Mouse (Mus musculus) neural tube, embryonic 11.5 days (tissue): ENCODE data around the gene Jam3. TPM values are rescaled to one million over a fixed set of nuclear protein-coding genes. Genes with fewer than 3 reads are reported as not detected.
A peak's percentile ranks its signal among the peaks of the same experiment; 100 is the strongest.

Source experiments
- ATAC-seq: fragments of 200-750 bp; cut with Nextera tagmentation; 2 replicates; pipeline ENCODE4 v1.8.0; 2017; ENCODE audit warnings: moderate number of reproducible peaks, mild to moderate bottlenecking, moderate TSS enrichment, moderate library complexity; ENCODE audit not compliant: insufficient read depth, low FRiP score, low TSS enrichment
- DNase-seq: peaks from one replicate; pipeline ENCODE4 v3.0.0-alpha.2; 2015; ENCODE audit warnings: low spot score
- H3K27ac ChIP-seq: fragments of 300-500 bp; sonication (generic); 2 replicates; pipeline ENCODE4 v1.5.1; 2014; ENCODE audit warnings: low read depth, mild to moderate bottlenecking, low read length
- H3K27me3 ChIP-seq: fragments of 300-500 bp; sonication (generic); 2 replicates; pipeline ENCODE4 v1.6.1; 2014; ENCODE audit warnings: mild to moderate bottlenecking, low read length, mixed read lengths; ENCODE audit not compliant: control insufficient read depth, insufficient read depth
- H3K36me3 ChIP-seq: fragments of 300-500 bp; sonication (generic); 2 replicates; pipeline ENCODE4 v1.6.1; 2014; ENCODE audit warnings: mild to moderate bottlenecking, low read length, moderate library complexity, mixed read lengths; ENCODE audit not compliant: control insufficient read depth, insufficient read depth
- H3K4me1 ChIP-seq: fragments of 300-500 bp; sonication (generic); 2 replicates; pipeline ENCODE4 v1.6.1; 2014; ENCODE audit warnings: low read length, mixed read lengths; ENCODE audit not compliant: control insufficient read depth, insufficient read depth
- H3K4me2 ChIP-seq: fragments of 300-500 bp; sonication (generic); 2 replicates; pipeline ENCODE4 v1.6.1; 2014; ENCODE audit warnings: low read depth, mild to moderate bottlenecking, moderate library complexity
- H3K4me3 ChIP-seq: fragments of 300-500 bp; sonication (generic); 2 replicates; pipeline ENCODE4 v1.5.1; 2014; ENCODE audit warnings: low read depth, low read length
- H3K9ac ChIP-seq: fragments of 300-500 bp; sonication (generic); 2 replicates; pipeline ENCODE4 v1.6.1; 2014; ENCODE audit warnings: mild to moderate bottlenecking, low read length
- H3K9me3 ChIP-seq: fragments of 300-500 bp; sonication (generic); 2 replicates; pipeline ENCODE4 v1.6.1; 2016; ENCODE audit warnings: low read length; ENCODE audit not compliant: control insufficient read depth
- WGBS: fragments of 180-500 bp; shearing (Covaris S2); extraction: QIAGEN DNeasy Blood & Tissue Kit; methylation state at CpG from one replicate; pipeline ENCODE4 v1.1.7; 2014; 5-methylcytosine and 5-hydroxymethylcytosine counted together
- polyA plus RNA-seq: library from polyadenylated mRNA; unstranded; fragments of >200 nt; fragmentation: Nextera tagmentation; extraction: Ambion mirVana; gene quantifications from 2 replicates; pipeline ENCODE4 v1.2.1, GENCODE M21; 2014

The Jam3 gene
- polyA plus RNA-seq, 1 experiment from 2014 or later = 137 TPM

DNA sequence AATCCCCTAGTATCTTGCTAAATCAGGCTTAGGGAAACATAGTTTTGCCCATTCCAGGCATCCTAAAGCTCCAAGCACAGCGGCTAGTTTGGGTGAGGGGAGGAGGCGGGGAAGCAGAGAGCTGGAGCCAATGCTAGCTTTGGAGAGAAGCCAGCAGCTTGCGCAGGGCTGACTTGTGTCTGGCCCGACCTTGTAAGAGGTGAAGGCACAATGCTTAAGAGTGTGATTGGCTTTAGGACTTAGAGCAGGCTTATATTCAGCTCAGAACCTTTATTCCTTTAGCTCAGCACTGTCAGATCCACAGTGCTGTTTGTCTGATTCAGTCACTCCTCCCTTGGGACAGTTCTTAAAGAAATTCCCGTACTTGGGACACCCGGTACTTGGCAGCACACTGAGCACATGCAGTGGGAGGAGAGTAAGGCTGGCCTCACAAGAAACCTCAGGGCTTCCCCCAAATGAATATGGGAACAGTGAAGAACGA, 36.3 kb upstream of the Jam3 start:
- Histone ChIP-seq H3K9me3 (no peaks in the 10 kb centered on the region), H3K27me3 (0 out of 2 replicates have a peak, but pooled peaks cover 2% of the 10 kb centered on the region), H3K36me3 (no peaks in the 10 kb centered on the region), H3K27ac (no peak overlapping the region), H3K4me1 (peaks cover 15% of the 10 kb centered on the region), H3K4me3 (no peak overlapping the region), H3K4me2 (peak overlapping the region; percentile 35), H3K9ac (no peak overlapping the region)
- ATAC-seq = 0 out of 2 replicates have a peak, but pooled peaks have one; percentile 17
- WGBS = 9% methylated on average over 7 of the region's 7 CpGs
- DNase-seq = peak; percentile 37

DNA sequence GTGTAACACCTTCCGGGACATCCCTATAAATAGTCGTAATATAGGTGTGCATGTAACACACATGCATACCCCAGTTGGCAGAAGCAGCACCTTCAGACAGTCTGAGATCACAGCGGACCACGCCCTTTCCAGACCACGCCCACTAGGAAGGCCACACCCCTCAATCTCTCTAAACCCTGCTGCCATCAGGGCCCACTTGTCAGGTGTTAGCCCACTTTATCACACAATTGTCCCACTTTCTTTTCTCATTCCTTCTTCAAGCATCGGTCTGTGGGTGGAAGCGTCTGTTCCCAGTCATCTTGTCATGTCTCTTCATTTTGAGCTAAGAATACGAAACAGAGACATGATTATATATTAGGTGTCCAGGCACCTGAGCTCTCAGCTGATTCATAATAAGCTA, 35.2 kb upstream of the Jam3 start:
- Histone ChIP-seq H3K36me3 (no peaks in the 10 kb centered on the region), H3K27ac (no peak overlapping the region), H3K4me3 (no peak overlapping the region), H3K9ac (no peak overlapping the region), H3K9me3 (no peaks in the 10 kb centered on the region), H3K4me1 (peaks cover 20% of the 10 kb centered on the region), H3K4me2 (no peak overlapping the region), H3K27me3 (0 out of 2 replicates have a peak, but pooled peaks cover 2% of the 10 kb centered on the region)
- DNase-seq (no peak), ATAC-seq (no peak)
- WGBS = 79% methylated on average over 8 of the region's 8 CpGs

DNA sequence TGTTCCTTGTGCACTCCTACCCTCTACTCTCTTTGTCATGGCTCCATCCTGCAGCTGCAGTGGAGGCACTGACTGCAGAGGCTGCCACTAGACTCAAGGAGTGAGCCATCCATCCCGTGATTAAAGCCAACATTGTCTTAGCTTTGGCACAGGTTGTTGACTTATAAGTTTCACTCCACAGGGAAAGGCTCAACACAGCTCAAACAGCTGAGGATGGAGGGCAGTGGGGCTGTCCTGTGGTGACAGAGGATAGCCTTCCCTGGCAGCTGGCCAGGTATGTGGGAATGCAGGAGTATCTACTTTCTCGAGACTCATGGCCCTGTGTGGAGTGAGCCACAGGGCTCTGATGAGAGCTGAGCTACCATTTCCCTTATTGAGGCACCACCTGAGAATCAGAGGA, 34.1 kb upstream of the Jam3 start:
- WGBS = 81% methylated on average over 2 of the region's 2 CpGs
- no peak for ATAC-seq

DNA sequence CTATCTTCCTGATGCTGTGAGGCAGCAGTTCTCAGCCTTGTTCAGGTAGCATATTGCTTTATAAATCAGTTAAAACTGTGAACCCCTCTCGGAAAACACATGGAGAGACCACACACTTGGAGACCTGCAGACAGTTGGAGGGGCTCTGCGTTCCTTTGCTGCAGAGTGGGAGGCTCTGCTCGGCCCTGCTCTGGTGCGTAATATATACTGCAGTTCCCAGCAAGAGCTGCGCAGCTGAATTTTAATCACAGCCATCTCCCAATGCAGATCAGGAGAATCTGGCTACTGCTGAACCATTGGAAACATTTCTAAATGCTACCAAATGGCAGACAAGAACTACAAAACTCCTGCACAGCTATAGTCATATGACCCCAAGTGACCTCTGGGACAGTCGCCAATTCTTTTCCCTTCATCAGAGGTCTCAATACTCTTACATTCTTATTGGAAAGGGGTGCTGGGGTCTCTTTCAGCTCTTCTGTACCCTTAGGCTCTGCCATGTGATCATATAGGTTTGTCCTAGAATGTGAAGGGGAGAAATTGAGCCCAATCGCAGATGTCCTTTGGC, 33.5 kb upstream of the Jam3 start:
- H3K36me3 ChIP-seq = no peaks in the 10 kb centered on the region
- H3K4me1 ChIP-seq = peaks cover 21% of the 10 kb centered on the region
- H3K4me3 ChIP-seq = no peak overlapping the region
- H3K27me3 ChIP-seq = 0 out of 2 replicates have a peak, but pooled peaks cover 2% of the 10 kb centered on the region
- ATAC-seq = no peak
- WGBS = 80% methylated on average over 7 of the region's 7 CpGs
- no peak for DNase-seq
- no peak overlapping the region for H3K27ac ChIP-seq
- no peak overlapping the region for H3K9ac ChIP-seq
- H3K9me3 ChIP-seq = no peaks in the 10 kb centered on the region
- H3K4me2 ChIP-seq = no peak overlapping the region

More for the DNA sequence above, 34.1 kb upstream of the Jam3 start:
- Histone ChIP-seq H3K27ac (no peak overlapping the region), H3K27me3 (0 out of 2 replicates have a peak, but pooled peaks cover 2% of the 10 kb centered on the region), H3K9ac (no peak overlapping the region), H3K4me3 (no peak overlapping the region), H3K36me3 (no peaks in the 10 kb centered on the region), H3K9me3 (no peaks in the 10 kb centered on the region), H3K4me2 (no peak overlapping the region), H3K4me1 (peaks cover 21% of the 10 kb centered on the region)
- no peak for DNase-seq

DNA sequence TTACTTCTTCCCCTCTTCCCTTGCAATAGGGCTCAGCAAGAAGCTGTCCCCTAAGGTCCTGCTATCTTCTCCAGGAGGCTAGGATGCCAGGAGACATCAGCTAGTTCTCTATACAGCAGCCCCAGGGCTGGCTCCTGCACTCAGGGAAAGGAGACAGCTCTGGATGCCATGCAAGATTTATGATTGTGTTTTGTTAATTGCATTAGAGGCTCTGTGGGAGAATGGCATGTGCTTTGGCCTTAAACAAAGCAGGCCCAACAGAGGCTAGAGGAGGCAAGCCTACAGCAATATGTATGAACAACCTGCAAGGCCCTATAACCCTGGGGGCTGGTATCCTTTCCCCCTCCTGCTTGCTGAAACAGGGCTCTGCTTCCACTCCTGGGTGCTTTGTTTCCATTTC, 30.6 kb upstream of the Jam3 start:
- Histone ChIP-seq H3K27ac (no peak overlapping the region), H3K4me1 (0 out of 2 replicates have a peak, but pooled peaks cover 5% of the 10 kb centered on the region), H3K4me3 (no peak overlapping the region), H3K4me2 (no peak overlapping the region), H3K9me3 (no peaks in the 10 kb centered on the region), H3K27me3 (no peaks in the 10 kb centered on the region), H3K9ac (no peak overlapping the region), H3K36me3 (no peaks in the 10 kb centered on the region)
- DNase-seq (peak; percentile 42), ATAC-seq (peak; percentile 75)

DNA sequence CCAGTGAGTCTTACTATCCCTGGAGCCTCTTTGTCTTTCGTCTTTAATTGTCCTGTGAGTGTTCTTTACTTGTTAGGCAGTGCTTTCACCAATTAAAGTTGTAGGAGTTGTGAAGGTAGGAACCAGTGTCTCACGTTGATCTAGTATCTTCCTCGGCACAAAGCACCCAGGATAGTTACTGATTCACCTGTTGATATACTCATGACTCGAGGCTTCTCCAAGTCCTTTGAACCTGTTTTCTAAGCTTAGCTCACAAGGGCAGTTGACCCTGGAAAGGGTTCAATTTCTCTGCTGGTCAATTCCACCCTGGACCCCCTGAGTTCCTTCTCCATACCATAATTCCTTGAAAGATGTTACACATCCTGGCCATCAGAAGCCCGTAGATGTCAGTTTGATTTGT, 26.9 kb upstream of the Jam3 start:
- ATAC-seq (no peak), DNase-seq (no peak)
- Histone ChIP-seq H3K9me3 (no peaks in the 10 kb centered on the region), H3K4me1 (0 out of 2 replicates have a peak, but pooled peaks cover 5% of the 10 kb centered on the region), H3K27ac (no peak overlapping the region), H3K4me2 (no peak overlapping the region), H3K9ac (no peak overlapping the region), H3K4me3 (no peak overlapping the region), H3K36me3 (no peaks in the 10 kb centered on the region), H3K27me3 (no peaks in the 10 kb centered on the region)
- WGBS = 80% methylated on average over 5 of the region's 5 CpGs

DNA sequence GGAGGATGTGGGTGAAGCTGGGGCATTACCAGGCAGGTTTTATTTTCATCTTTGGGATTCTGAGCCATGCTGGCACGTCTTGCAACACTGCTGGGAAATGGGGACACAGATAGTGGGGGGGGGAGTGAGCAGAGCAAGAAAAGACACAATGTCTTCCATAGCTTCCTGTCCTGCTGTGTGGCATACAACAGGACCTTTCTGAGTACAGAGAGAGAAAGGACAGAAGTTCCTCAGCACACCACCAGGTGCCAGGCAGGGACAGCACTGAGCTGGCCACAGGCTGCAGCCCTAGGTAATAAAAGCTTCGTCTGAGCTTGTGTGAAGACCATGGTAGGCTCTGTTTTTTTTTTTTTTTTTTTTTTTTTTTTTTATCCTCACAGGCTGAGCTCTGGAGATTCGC, 25.3 kb upstream of the Jam3 start:
- Histone ChIP-seq H3K4me2 (no peak overlapping the region), H3K36me3 (no peaks in the 10 kb centered on the region), H3K4me1 (0 out of 2 replicates have a peak, but pooled peaks cover 1% of the 10 kb centered on the region), H3K4me3 (no peak overlapping the region), H3K9ac (no peak overlapping the region), H3K27me3 (no peaks in the 10 kb centered on the region), H3K27ac (no peak overlapping the region), H3K9me3 (no peaks in the 10 kb centered on the region)
- no peak for DNase-seq
- ATAC-seq = no peak
- 64% methylated on average over 3 of the region's 3 CpGs for WGBS

DNA sequence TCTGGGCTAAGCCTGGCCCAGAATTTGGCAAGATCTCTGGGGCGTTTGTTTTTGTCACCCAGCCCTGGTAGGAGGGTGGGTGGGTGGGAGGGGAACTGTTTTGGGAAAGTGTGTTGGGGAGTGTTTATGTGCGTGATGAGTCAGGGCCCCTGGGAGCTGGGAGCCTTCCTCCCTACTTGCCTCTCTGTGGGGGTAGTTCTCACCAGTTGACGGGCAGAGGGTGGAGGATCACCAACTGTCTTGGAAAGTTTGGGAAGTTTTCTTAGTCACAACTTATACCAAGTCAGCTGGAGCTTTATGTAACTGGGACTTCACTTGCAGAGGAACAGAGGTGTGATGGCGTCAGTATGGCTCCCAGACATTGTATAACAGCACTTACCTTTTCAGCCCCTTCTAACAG, 23.7 kb upstream of the Jam3 start:
- Histone ChIP-seq H3K27me3 (no peaks in the 10 kb centered on the region), H3K4me2 (no peak overlapping the region), H3K36me3 (no peaks in the 10 kb centered on the region), H3K4me3 (no peak overlapping the region), H3K9me3 (no peaks in the 10 kb centered on the region), H3K9ac (no peak overlapping the region), H3K4me1 (no peaks in the 10 kb centered on the region), H3K27ac (no peak overlapping the region)
- WGBS = 77% methylated on average over 4 of the region's 4 CpGs
- no peak for DNase-seq
- ATAC-seq = no peak

DNA sequence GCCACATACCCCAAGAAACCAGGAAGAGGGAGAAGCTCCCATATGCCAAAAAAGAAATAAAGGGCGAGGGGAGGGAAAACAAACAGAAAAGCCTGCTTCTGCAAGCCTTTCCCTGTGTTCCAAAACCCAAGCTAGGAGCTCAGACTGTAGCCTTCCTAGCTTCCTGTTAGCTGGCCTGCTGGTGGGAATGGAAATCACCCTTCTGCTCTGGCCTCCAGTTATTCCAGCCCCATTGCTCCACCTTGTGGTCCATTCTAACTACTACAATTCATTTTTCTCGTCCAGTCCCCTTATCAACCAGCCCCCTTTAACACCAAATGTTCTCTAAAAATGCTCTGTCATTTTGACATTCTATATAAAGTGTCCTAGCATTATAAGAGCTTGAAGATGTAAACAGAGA, 20.9 kb upstream of the Jam3 start:
- no peak overlapping the region for H3K27ac ChIP-seq
- 1% methylated on average over 2 of the region's 2 CpGs for WGBS
- H3K36me3 ChIP-seq = no peaks in the 10 kb centered on the region
- no peaks in the 10 kb centered on the region for H3K9me3 ChIP-seq
- ATAC-seq (no peak; the same call in 1 of the 2 replicates), DNase-seq (peak; percentile 64)
- no peaks in the 10 kb centered on the region for H3K4me1 ChIP-seq
- no peaks in the 10 kb centered on the region for H3K27me3 ChIP-seq
- no peak overlapping the region for H3K4me2 ChIP-seq
- H3K4me3 ChIP-seq = no peak overlapping the region
- H3K9ac ChIP-seq = no peak overlapping the region
